Mouse (Mus musculus) mature B cell (primary cell): ENCODE data around the gene Rbm15b.

Source experiments
- in situ Hi-C: fragments of 300-500 bp; cut with MboI; formaldehyde crosslinking; loops from 2 replicates; pipeline ENCODE4 v1.14.3; 2019

Gene Rbm15b

DNA sequence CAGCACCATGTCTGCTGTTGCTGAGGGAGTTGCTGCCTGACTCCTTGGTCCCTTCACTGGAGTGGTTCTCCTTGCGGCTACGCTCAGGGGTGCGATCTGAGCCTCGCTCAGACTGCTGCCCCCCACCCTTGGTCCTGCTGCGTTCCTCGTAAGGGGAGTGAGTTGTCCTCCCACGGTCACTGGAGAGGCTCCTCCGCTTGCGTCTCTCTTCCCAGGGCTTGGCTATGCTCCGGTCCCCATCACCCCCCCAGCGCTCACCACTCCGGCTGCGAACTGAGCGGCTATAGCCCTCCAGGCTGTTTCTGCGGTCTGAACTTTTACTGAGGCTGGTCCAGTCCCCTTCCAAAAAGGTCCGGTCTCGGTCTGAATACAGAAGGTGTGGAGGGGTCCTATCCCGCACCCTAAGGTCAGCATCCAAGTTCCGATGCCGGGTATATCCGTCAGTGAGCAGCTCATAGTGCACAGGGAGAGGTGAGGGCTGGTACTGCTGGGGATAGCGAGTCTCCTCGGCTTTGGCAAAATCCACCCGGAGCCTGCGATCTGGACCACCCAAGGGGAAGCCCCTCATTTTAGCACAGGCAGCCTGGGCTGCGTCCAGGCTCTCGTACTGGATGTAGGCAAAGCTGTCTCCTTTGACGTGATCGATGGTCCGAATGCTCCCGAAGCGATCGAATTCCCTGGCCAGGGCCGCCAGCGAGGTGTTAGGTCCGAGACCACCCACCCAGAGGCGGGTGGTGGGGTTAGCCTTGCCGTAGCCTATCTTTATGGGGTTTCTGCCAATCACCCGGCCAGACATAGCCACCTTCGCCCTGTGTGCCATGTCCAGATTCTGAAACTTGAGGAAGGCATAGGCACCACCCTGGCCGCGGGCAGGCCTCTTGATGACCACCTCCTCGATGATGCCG, 2.0 kb downstream of the Rbm15b start:
- in situ Hi-C loops, result no loop called here

DNA sequence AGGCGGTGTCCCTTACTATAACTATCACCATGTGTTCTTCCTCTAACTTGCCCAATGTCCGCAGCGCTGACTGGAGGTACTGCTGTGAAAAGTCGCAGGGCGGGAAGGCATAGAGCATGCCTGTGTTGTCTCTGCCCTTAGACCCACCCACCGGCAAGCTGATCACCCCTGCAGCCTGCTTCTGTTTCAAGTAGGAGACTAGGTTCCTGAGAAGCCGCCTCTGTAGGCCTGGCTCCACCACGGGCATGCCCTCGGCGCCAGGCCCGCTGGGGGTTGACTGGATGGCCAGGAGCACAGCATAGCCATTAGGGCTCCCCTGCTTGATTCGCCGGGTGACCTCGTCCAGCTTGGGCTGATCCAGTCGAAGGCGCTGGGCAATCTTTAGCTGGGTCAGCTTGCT, 2.9 kb downstream of the Rbm15b start:
- in situ Hi-C loops, result no loop called here

DNA sequence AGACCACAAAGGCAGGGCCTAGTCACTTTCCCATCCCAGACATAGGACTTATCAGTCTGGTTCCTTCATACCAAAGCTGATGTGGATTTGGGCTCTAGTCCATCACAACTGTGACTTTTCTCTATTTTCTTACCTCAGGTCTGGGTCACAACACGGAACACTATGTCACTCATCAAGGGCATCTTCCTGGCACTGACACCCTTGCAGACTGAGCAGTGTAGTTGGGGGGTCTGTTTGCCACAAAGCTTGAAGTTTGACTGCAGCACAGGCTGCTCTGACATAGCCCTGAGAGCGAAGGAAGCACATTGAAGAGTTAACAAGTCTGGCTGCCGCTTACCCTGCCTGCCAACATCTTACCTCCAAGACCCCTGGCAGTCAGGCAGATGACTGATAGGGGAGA, 4.1 kb downstream of the Rbm15b start:
- in situ Hi-C loops, result no loop called here

DNA sequence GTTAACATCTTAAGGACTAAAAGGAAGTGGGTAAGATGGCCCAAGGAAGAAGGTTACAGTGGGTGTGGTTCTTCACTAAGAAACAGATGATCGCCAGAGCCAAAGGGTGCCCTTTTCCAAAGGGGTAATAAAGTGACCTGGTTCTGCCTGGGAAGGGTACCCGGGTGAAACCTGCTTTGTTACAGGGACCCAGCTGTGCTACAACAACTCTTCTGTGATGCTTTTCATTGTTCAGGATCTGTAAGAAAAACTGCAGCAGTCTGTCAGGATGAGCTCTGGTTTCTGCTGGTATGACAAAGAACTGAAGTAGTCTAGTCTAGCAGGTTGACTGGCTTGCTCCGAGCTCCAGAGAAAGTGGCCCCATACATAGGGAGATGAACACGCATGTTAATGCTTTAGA, 5.1 kb downstream of the Rbm15b start:
- in situ Hi-C loops, result no loop called here

DNA sequence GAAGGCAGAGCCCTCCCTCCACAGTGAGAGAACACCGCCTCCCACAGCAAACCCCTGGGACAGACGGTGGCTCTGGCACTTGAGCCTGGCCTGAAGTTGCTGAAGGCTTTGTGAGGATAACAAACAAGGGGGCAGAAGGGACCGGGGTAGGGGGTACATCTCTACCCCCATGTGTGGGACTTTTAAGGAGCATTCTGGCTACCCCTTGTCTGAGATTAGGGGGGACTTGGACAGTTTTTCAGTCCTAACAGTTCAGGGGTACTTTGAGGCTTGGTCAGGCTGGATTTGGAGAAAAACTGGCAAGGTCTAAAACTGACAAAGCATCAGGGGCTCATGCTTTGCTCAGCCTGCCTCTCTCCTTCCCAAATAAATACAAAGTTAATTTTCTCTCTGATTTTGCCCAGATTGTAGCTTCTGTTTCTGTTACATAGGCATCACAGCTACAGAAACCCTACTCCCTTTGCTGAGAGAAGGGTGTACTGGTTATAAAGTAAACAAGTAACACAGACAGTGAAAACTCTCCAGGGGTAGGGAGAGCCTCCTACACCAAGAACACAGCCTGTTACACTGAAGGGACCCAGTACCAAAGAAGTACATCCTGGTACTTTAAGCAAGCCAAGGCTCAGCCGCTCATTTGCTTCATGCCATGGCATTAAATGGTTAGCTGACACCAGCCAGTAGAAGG, 6.0 kb downstream of the Rbm15b start:
- in situ Hi-C loops, result no loop called here

DNA sequence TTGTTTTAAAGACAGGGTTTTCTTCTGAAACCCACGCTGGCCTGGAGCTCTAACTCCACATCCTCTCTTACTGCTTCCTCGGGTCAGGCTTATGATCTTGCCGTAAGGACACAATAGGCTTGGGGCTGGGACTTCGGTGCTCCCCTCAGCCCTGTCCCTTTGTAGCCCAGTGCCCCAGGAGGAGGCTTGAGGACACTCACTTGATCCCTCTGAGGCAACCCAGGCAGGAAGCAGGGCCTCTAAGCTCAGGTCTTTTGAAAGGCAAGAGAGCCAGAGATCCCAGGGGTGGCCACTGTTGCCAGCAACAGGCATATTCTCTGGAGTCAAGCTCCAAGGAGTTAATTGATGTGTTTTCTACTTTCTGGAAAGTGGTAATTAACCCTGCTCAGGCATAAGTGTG, 7.8 kb downstream of the Rbm15b start:
- in situ Hi-C loops, result no loop called here

DNA sequence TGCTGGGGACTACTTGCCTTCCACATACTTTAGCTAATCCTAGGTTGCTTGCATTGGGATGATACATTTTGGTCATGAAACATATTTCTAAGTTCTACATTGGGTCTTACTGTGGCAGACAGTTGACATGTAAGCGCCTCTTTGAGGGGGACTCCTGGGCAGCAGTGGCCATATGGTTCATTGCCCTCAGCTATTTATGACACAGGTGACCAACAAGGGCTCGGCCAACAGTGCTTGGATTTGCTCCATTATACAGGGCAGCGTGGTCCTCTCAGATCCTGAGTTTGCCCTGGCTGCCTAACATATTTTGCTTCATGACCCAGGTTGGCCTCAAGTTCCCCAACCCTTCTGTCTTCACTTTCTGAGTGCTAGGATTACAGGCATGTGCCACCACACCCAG, 10.6 kb downstream of the Rbm15b start:
- in situ Hi-C loops, result no loop called here

DNA sequence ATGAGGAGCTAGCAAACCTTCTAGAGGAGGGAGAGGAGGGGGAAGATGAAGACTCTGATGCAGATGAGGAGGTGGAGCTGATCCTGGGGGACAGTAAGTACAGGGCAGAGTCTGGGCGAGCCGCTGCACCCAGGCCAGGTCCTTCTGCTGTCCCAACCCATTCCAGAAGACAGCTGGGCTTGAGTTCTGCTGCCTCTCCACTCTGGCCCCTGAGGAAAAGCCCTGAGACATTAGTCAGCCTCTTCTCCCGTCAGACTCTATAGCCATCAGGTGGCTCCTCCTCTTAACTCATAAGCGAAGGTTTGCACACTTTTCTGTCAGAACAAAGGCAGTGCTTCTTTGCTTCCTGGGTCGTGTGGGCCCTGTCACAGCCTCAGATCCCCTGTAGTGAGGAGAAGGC, 13.0 kb downstream of the Rbm15b start:
- in situ Hi-C loops, result no loop called here

DNA sequence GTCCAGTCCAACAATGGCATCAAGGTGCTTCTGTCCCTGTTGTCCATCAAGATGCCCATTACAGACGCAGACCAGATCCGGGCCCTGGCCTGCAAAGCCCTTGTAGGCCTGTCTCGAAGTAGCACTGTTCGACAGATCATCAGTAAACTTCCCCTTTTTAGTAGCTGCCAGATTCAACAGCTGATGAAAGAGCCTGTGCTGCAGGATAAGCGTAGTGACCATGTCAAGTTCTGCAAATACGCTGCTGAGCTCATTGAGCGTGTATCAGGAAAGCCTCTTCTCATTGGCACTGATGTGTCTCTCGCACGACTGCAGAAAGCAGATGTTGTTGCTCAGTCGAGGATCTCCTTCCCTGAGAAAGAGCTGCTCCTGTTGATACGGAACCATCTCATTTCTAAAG, 29.2 kb downstream of the Rbm15b start:
- in situ Hi-C loops, result no loop called here

DNA sequence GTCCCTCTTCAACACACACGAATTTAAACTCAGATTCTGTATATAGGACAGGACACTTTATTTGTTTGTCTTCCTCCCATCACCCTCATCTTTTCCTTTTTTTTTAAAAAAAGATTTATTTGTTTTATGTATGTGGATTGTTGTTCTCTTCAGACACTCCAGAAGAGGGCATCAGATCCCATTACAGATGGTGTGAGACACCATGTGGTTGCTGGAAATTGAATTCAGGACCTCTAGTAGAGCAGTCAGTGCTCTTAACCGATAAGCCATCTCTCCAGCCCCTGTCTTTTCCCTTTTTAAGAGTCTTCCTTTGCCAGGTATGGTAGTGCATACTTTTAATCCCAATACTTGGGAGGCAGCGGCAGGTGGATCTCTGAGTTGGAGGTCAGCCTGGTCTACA, 30.6 kb downstream of the Rbm15b start:
- in situ Hi-C loops, result no loop called here

DNA sequence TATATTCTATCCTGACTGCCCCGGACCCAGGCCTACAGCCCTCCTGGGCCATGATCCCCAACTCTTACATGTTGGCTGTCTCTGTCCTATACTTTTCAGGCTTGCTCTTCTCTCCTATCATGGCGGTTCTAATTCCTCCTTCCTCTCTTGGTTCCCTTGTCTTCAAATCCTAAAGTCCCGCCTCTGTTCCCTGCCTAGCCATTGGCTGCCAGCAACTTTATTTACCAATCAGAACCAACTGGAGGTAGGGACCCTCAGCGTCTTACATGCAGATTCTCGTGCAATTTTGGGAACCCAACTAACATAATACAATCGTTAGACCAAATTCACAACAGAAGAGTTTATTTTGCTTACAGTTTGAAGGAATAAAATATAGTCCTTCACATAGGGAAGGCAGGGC, 44.4 kb downstream of the Rbm15b start:
- in situ Hi-C loops, result no loop called here

DNA sequence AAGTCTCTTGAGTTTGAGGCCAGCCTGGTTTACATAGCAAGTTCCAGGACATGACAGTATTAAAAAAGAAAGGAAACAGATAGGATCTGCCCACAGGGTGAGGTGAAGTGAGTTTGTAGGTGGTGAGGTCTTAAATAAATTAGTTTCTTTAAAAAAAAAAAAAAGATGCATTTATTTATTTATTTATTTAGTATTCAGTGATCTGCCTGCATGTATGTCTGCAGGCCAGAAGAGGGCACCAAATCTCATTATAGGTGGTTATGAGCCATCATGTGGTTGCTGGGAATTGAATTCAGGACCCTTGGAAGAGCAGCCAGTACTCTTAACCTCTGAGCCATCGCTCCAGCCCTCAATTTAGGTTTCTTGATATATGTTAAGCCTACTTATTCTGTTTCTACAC, 46.7 kb downstream of the Rbm15b start:
- in situ Hi-C loops, result no loop called here
